Mouse (Mus musculus) bone marrow, adult 2 months (tissue): ENCODE measurements around the gene Syt6.

Experiments
- CTCF ChIP-seq: fragments of 200-500 bp; IDR thresholded peaks from 2 replicates; pipeline ENCODE4 v1.5.1; 2011; ENCODE audit warnings: low read length, control low read depth; ENCODE audit not compliant: control insufficient read depth, insufficient read depth
- POLR2A ChIP-seq: fragments of 200-500 bp; IDR thresholded peaks from 2 replicates; pipeline ENCODE4 v1.6.1; 2011; ENCODE audit warnings: low read depth, mild to moderate bottlenecking, control low read depth, low read length, borderline replicate concordance; ENCODE audit not compliant: control insufficient read depth

- no peak for TF ChIP-seq CTCF
- no peak for TF ChIP-seq POLR2A
Measured at GRCm38 (mm10) chr3:103597586-103597985, 22.6 kb downstream of the Syt6 start.
